Mouse (Mus musculus) forebrain, embryonic 11.5 days (tissue): ENCODE data around the gene Zc2hc1b. TPM values are rescaled to one million over a fixed set of nuclear protein-coding genes. Genes with fewer than 3 reads are reported as not detected.

Experiments
- ATAC-seq: fragments of 200-750 bp; cut with Nextera tagmentation; replicated peaks from 2 replicates; pipeline ENCODE4 v1.8.0; 2017; ENCODE audit warnings: moderate TSS enrichment; ENCODE audit not compliant: low FRiP score
- DNase-seq: peaks from one replicate; pipeline ENCODE4 v3.0.0-alpha.2; 2017; ENCODE audit warnings: low spot score
- H3K27ac ChIP-seq: fragments of 300-500 bp; sonication (generic); 2 replicates; pipeline ENCODE4 v1.5.1; 2014; ENCODE audit warnings: low read depth, low read length
- H3K27me3 ChIP-seq: fragments of 300-500 bp; sonication (generic); 2 replicates; pipeline ENCODE4 v1.6.1; 2014; ENCODE audit warnings: mild to moderate bottlenecking, low read length, mixed read lengths; ENCODE audit not compliant: control insufficient read depth, insufficient read depth
- H3K36me3 ChIP-seq: fragments of 300-500 bp; sonication (generic); 2 replicates; pipeline ENCODE4 v1.6.1; 2014; ENCODE audit warnings: mild to moderate bottlenecking, low read length, moderate library complexity, mixed read lengths; ENCODE audit not compliant: control insufficient read depth, insufficient read depth
- H3K4me1 ChIP-seq: fragments of 300-500 bp; sonication (generic); replicated peaks from 2 replicates; pipeline ENCODE4 v1.6.1; 2014; ENCODE audit warnings: low read length, mixed read lengths; ENCODE audit not compliant: control insufficient read depth, insufficient read depth
- H3K4me2 ChIP-seq: fragments of 300-500 bp; sonication (generic); 2 replicates; pipeline ENCODE4 v1.6.1; 2014; ENCODE audit warnings: low read depth, mild to moderate bottlenecking, low read length, moderate library complexity, mixed read lengths; ENCODE audit not compliant: severe bottlenecking
- H3K4me3 ChIP-seq: fragments of 300-500 bp; sonication (generic); 2 replicates; pipeline ENCODE4 v1.5.1; 2014; ENCODE audit warnings: low read depth, low read length
- H3K9ac ChIP-seq: fragments of 300-500 bp; sonication (generic); 2 replicates; pipeline ENCODE4 v1.6.1; 2014; ENCODE audit warnings: low read length
- H3K9me3 ChIP-seq: fragments of 300-500 bp; sonication (generic); 2 replicates; pipeline ENCODE4 v1.6.1; 2016; ENCODE audit warnings: low read length, mixed read lengths; ENCODE audit not compliant: control insufficient read depth
- WGBS: fragments of 180-500 bp; shearing (Covaris S2); extraction: QIAGEN DNeasy Blood & Tissue Kit; methylation state at CpG from one replicate; pipeline ENCODE4 v1.1.7; 2014; 5-methylcytosine and 5-hydroxymethylcytosine counted together
- polyA plus RNA-seq: library from polyadenylated mRNA; unstranded; fragments of >200 nt; fragmentation: Nextera tagmentation; extraction: Ambion mirVana; gene quantifications from 2 replicates; pipeline ENCODE4 v1.2.1, GENCODE M21; 2014

The Zc2hc1b gene
- polyA plus RNA-seq, 1 experiment from 2014 or later, result not detected

- no peak for ATAC-seq
- Histone ChIP-seq H3K36me3 (no peaks in the 10 kb centered on the region), H3K4me1 (peaks cover 5% of the 10 kb centered on the region; the same call in 1 of the 2 replicates), H3K9me3 (no peaks in the 10 kb centered on the region), H3K27me3 (no peaks in the 10 kb centered on the region), H3K4me2 (no peak overlapping the region), H3K9ac (no peak overlapping the region), H3K27ac (no peak overlapping the region), H3K4me3 (no peak overlapping the region)
- 81% methylated on average over 4 of the region's 4 CpGs for WGBS
- no peak for DNase-seq
Observed at GRCm38 (mm10) chr10:13103838-13104237, 74.0 kb downstream of the Zc2hc1b start.

- H3K9me3 ChIP-seq, result no peaks in the 10 kb centered on the region
- ATAC-seq, result no peak
- no peaks in the 10 kb centered on the region for H3K36me3 ChIP-seq
- no peak overlapping the region for H3K27ac ChIP-seq
- peaks cover 4% of the 10 kb centered on the region; the same call in 1 of the 2 replicates for H3K4me1 ChIP-seq
- WGBS, result 66% methylated on average over 4 of the region's 4 CpGs
- no peak overlapping the region for H3K4me3 ChIP-seq
- DNase-seq, result no peak
- H3K9ac ChIP-seq, result no peak overlapping the region
- H3K27me3 ChIP-seq, result no peaks in the 10 kb centered on the region
- H3K4me2 ChIP-seq, result no peak overlapping the region
Observed at GRCm38 (mm10) chr10:13102360-13102759, 75.5 kb downstream of the Zc2hc1b start.

GRCm38 (mm10) chr10:13100061-13100648 lies 77.7 kb downstream of the Zc2hc1b start:
- Histone ChIP-seq H3K4me1 (no peaks in the 10 kb centered on the region), H3K27me3 (no peaks in the 10 kb centered on the region)

More at GRCm38 (mm10) chr10:13100061-13100648, 77.7 kb downstream of the Zc2hc1b start:
- ATAC-seq (no peak), DNase-seq (no peak)
- WGBS, result 90% methylated on average over 6 of the region's 6 CpGs
- no peaks in the 10 kb centered on the region for H3K36me3 ChIP-seq
- no peak overlapping the region for H3K4me3 ChIP-seq
- no peak overlapping the region for H3K4me2 ChIP-seq
- H3K27ac ChIP-seq, result no peak overlapping the region
- no peak overlapping the region for H3K9ac ChIP-seq
- H3K9me3 ChIP-seq, result no peaks in the 10 kb centered on the region

Other genes with a start within 250 kb of the Zc2hc1b start
- gene Stx11, start 213.7 kb downstream of the Zc2hc1b start, polyA plus RNA-seq, result 1.9 and 2.1 TPM in 2 replicates
- gene Sf3b5, start 172.7 kb downstream of the Zc2hc1b start, polyA plus RNA-seq, result 37.9 and 42.2 TPM in 2 replicates
- 153 and 159 TPM in 2 replicates for gene Plagl1, start 117.5 kb downstream of the Zc2hc1b start, polyA plus RNA-seq
- gene Ltv1, start 15.1 kb upstream of the Zc2hc1b start, polyA plus RNA-seq, result 70.3 and 74.0 TPM in 2 replicates